Mouse (Mus musculus) lung, postnatal 4 days (tissue): ENCODE results near the gene Radil.

Experiments
- DNase-seq, 2 experiments: peaks; one replicate each; pipeline ENCODE4 v3.0.0; 2021

Radil gene

GRCm38 (mm10) chr5:142550706-142551652, at the start of gene Radil:
TSS of gene Radil (minus strand) at chr5:142551098.
- DNase-seq: peak; percentile 97 to 98

- no peak for DNase-seq
Measured at GRCm38 (mm10) chr5:142597648-142598390, 46.9 kb upstream of the Radil start.

GRCm38 (mm10) chr5:142596723-142597122, 45.8 kb upstream of the Radil start:
- DNase-seq: no peak

GRCm38 (mm10) chr5:142595698-142596097, 44.8 kb upstream of the Radil start:
- no peak for DNase-seq

- DNase-seq: no peak
Measured at GRCm38 (mm10) chr5:142590953-142591616, 40.2 kb upstream of the Radil start.

- DNase-seq: no peak
Measured at GRCm38 (mm10) chr5:142583616-142584126, 32.8 kb upstream of the Radil start.

GRCm38 (mm10) chr5:142581517-142581916, 30.6 kb upstream of the Radil start:
- DNase-seq: peak; percentile 45 to 53

GRCm38 (mm10) chr5:142578192-142578591, 27.3 kb upstream of the Radil start:
- DNase-seq: no peak

GRCm38 (mm10) chr5:142576832-142577231, 25.9 kb upstream of the Radil start:
- DNase-seq: no peak

- no peak for DNase-seq
Measured at GRCm38 (mm10) chr5:142574323-142575057, 23.6 kb upstream of the Radil start.

- DNase-seq: no peak
Measured at GRCm38 (mm10) chr5:142564606-142565005, 13.7 kb upstream of the Radil start.

- DNase-seq: no peak
Measured at GRCm38 (mm10) chr5:142560261-142560660, 9.4 kb upstream of the Radil start.

- DNase-seq: peak; percentile 68 to 78
Measured at GRCm38 (mm10) chr5:142557397-142558067, 6.6 kb upstream of the Radil start.

- no peak for DNase-seq
Measured at GRCm38 (mm10) chr5:142556721-142557120, 5.8 kb upstream of the Radil start.

- no peak for DNase-seq
Measured at GRCm38 (mm10) chr5:142555866-142556265, 5.0 kb upstream of the Radil start.

GRCm38 (mm10) chr5:142549961-142550705, 765 bp downstream of the Radil start:
- peak; percentile 24 to 66 for DNase-seq

GRCm38 (mm10) chr5:142549441-142549840, 1.5 kb downstream of the Radil start:
- peak; percentile 14 to 38 for DNase-seq

GRCm38 (mm10) chr5:142547066-142547465, 3.8 kb downstream of the Radil start:
- DNase-seq: no peak

GRCm38 (mm10) chr5:142546344-142546743, 4.6 kb downstream of the Radil start:
- no peak for DNase-seq

- peak; percentile 26 to 50 for DNase-seq
Measured at GRCm38 (mm10) chr5:142545014-142545795, 5.7 kb downstream of the Radil start.
